Mouse (Mus musculus) urinary bladder, postnatal 4 days (tissue): Measurements from ENCODE around the gene Bmp8b.
"Not testable (repeated sequence)": the region's sequence is repeated elsewhere in the genome, so short reads cannot be mapped to it uniquely, and the experiment has no call there.

Source experiments
- DNase-seq, 2 experiments: peaks; one replicate each; pipeline ENCODE4 v3.0.0; 2021 to 2022; ENCODE audit warnings: low spot score in 2 of 2

Gene Bmp8b

GRCm38 (mm10) chr4:123111275-123111983 lies 6.5 kb downstream of the Bmp8b start:
- DNase-seq, result not testable (repeated sequence)

DNA sequence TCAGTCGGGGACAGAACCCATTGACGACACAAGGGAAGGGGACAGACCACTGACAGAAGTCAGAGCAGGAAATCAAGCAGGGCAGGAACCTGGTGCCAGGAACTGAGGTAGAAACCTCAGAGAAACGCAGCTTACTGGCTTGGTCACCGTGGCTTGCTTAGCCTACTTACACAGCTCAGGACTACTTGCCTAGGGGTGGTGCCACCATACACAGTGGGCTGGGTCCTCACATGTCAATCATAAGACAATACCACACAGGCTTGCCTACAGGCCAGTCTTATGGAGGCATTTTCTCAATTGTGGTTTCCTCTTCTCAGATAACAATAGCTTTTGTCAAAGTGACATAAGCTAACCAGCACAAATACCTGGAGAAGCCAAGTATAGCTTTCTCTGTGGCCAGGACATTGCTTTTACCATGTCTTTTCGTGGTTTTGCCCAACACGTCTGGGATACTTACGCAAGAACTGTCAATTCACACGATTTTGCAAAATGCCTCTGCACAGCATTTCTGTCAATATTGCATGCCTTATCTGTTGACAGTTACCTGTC lies 7.3 kb downstream of the Bmp8b start:
- no peak for DNase-seq

DNA sequence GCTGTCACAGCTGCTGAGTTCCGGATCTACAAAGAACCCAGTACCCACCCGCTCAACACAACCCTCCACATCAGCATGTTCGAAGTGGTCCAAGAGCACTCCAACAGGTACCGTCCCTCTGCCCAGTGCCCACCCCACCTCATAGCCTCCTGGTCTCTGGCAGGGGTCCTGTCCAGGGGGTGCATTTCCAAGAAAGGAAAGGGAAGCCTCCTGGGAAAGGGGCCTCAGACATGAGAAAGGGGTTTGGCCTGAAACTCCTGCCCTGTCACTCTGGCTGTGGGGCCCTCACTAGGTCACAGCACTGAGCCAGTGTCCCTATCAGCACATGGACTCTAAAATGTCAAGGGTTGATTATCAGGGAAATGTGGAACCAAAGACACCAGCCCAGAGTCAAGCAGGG lies 9.7 kb downstream of the Bmp8b start:
- not testable (repeated sequence) for DNase-seq

GRCm38 (mm10) chr4:123116011-123116410 lies 11.0 kb downstream of the Bmp8b start, which contains the start of gene Oxct2b:
Gene Oxct2b, plus strand, starts transcription at chr4:123116266.
- no peak for DNase-seq

DNA sequence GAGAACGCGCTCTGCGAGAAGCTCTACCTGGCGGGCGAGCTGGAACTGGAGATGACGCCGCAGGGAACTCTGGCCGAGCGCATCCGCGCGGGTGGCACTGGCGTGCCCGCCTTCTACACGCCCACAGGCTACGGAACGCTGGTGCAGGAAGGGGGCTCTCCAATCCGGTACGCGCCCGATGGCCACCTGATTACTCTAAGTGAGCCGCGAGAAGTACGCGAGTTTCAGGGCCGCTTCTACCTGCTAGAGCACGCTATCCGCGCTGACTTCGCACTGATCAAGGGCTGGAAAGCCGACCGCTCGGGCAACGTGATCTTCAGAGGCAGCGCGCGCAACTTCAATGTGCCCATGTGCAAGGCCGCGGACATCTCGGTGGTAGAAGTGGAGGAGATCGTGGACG lies 11.7 kb downstream of the Bmp8b start:
- not testable (repeated sequence) for DNase-seq

DNA sequence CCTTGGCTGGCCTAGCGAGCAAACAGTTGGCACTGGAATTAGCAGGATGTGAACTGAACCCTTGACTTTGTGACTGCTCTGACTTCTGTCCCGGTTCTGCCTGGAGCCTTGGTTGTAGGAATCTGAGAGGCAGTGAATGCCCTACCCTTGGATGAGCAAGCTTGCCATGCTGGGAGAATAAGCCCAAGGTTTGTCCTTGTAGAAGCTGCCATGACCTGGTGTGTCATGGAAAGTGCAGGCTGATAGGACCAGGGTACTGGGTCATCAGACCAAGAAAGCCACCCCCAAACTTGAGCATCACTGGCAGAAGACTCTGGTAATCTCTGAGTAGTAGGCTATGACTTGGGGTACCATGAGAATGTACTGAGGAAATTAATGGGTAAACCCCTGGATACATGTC lies 16.3 kb downstream of the Bmp8b start:
- DNase-seq, result no peak

DNA sequence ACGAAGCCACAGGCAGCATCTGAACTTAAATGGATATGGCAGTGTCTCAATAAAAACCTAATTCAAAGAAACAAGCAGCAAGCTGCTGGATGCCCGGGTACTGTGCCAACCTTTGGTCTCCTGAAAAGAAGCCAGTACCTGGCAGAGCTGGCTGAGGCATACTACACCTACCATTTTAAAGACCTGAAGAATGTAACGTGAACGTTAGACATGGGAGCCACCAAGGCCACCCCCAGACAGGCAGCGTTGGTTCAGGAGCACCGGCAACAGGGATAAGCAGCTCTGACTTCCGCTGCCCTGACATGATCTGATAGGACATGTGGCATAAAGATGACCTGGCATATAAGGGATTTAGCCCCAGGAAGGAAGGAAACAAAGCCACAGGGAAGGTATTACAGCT lies 21.7 kb downstream of the Bmp8b start:
- no peak for DNase-seq

GRCm38 (mm10) chr4:123127051-123127450 lies 22.1 kb downstream of the Bmp8b start:
- DNase-seq, result no peak

DNA sequence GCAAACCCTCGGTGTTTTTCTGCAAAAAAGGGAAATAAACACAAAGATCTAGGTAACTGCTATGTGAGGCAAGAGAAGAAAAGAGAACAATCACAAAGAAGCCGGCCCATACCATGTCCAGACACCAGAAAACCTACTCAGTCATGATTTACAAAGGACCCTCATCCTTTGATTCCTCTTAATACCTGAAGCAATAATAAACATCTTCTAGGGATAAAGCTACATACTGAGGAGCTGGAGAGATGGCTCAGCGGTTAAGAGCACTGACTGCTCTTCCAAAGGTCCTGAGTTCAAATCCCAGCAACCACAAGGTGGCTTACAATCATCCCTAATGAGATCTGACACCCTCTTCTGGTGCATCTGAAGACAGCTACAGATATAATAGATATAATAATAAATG lies 32.6 kb downstream of the Bmp8b start:
- no peak for DNase-seq

DNA sequence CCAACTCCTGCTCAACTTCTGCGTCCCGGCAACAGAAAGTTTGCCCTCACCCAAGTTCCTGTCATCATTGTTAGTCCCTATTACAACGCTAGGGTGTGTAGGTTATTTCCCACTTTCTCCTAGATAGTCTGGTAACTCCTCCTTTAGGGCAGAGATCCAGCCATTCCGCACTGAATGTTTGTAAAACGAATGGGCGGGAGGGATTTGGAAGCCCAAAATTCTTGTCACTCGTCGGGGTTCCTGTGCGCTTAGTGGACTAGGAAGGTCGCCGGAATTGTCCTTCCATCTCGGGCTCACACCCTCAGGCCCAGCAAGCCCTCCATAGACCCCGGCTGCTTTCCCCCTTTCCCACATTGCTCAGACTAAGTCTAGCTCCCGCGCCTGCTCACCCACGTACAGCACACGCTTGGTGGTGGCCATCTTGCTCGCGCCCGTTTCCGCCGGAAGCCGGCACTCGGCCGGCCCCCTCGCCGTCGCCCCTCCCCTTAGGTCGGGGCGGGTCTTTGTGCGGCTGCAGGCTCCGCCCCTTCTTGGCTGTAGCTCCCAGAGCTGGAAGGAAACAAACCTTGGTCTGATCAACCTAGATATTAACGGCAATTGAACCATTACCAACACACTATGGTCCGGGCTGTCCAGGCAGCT lies 34.7 kb downstream of the Bmp8b start, which contains the start of gene Ppie:
Ppie (minus strand) TSS at position 439 of the 642 bp plus-strand sequence.
- DNase-seq, result peak; percentile 79 to 82

GRCm38 (mm10) chr4:123147446-123148150 lies 42.6 kb downstream of the Bmp8b start:
- DNase-seq, result no peak

GRCm38 (mm10) chr4:123152003-123152402 lies 47.0 kb downstream of the Bmp8b start:
- DNase-seq, result no peak

- no peak for DNase-seq
These were observed 48.0 kb downstream of the Bmp8b start for GRCm38 (mm10) chr4:123152976-123153375.

DNA sequence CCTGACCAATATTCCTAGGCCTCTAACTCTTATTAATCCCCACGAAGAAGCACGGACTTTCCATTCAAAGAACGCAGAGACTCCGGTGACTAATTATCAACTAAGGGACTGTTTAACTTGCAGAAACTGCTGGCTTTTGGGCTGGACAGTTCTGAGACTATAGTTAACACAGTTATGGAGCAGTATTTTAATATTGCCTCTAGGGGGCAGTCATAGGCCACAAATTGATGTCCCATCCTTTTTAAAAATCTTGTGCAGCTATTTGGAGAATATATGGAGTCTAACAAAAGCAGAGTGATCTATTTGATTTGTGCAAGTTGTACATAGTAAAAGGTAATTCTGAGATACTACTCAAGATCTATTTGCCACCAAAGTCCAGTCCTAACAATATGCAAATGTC lies 50.0 kb downstream of the Bmp8b start:
- DNase-seq, result no peak

GRCm38 (mm10) chr4:123155427-123155826 lies 50.5 kb downstream of the Bmp8b start:
- no peak for DNase-seq

GRCm38 (mm10) chr4:123155840-123156239 lies 50.9 kb downstream of the Bmp8b start:
- no peak for DNase-seq

DNA sequence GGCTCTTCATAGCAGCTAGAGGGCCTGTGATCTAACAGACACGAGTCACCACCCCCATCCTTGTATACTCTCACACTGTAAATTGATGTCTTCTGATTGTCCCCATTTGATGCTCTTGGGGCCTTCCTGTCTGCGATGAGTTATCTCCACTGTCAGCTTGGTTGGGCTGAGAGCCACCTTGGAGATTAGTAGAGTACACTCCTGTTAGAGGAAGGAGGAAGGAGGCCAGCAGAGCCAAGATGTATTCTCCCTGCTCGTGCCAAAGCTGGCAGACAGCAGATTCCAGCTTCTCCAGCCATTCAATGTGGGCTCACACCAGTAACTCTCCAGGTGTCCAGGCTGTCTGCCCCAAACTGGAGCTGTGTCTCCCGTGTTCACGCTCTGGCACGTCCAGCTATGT lies 55.6 kb downstream of the Bmp8b start:
- no peak for DNase-seq

GRCm38 (mm10) chr4:123161251-123161650 lies 56.3 kb downstream of the Bmp8b start:
- DNase-seq, result not testable (repeated sequence)

- DNase-seq, result no peak
These were observed 57.4 kb downstream of the Bmp8b start for GRCm38 (mm10) chr4:123162305-123162917.

DNA sequence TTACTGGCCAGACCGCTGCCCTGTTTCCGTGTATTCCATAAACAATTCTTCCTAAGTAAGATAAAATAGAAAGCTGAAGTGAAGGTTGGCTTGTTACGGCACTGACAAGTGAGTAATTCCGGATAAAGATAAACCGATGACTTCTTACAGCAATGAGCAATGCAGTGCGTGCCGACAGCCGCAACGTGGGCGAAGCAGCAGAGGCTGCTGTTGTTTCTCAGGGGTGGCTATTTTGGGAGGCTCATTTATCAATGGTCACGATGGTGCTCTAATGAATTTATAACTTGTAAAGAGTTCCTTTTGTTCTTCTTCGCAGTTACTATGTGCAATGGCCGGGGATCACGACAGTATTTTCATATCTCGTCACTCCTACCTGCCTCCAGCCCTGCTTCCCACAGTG lies 59.2 kb downstream of the Bmp8b start:
- no peak for DNase-seq

DNA sequence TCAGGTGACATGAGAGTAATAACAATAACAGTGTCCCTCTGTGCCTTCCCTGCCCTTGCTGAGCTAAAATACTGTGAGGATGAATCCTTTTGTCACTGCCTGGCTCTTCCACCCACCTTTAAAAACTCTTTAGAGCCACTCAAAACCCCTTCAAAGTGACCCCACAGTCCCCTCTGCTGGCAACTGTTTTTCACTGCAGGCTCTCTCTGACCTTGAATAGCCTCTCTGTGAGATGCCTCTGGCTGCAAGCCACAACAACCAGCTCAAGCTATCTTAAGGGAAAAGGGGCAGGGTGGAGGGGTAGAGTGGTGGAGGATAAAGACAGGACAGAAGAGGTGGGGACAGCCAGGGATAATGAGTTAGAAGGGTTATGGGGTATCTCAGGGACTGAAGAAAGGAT lies 66.8 kb downstream of the Bmp8b start:
- DNase-seq, result no peak
